Mouse (Mus musculus) retina, postnatal 7 days (tissue): ENCODE measurements at regions not wholly inside any gene's neighbourhood (a gene's known extent, or its start where the extent isn't known, plus 50 kb on each side); places are given as distances from the start of the nearest gene placed in this dataset.
A peak's percentile ranks its signal among the peaks of the same experiment; 100 is the strongest.

ENCODE experiments used
- DNase-seq: peaks from one replicate; pipeline ENCODE4 v3.0.0-alpha.2; 2012; ENCODE audit warnings: low read depth, low spot score

DNA sequence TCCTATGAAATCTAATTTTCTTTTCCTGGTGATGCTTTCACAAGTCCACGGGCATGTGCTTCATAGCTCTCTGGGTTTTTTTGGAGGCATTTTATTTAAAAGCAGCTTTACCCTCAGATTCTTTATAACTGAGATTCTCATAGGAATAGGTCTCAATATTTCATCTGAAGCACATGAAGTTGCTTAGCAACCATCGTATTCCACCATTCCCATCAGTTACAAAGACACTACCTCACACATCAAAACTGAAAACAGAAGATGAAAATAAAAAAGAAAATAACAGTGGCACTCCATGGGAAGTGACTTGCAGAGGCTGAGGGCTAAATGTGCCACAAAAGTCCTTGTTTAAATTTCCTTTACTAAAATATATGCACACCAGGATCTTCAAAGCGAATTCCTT, 384.0 kb upstream of the 1700015G11Rik start:
- no peak for DNase-seq

DNA sequence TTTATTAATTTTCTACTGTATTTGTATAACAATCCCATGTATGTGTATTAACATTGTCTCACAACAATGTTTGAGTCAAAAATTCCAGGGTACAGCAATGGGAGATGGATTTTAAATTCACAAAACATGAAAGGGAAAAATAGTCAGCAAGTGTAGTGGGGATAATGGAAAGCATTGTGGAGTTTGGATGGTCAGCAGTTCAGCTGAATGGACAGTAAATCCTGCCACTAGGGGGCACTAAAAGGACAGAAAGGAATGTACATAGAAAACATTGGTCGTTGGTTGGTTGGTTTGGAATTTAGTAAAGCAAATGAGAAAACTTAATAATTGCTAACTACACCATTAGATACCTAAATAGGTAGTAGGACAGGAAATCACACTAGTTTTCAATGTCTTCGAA, 376.3 kb upstream of the 1700015G11Rik start:
- DNase-seq, result peak; percentile 43
